Mouse (Mus musculus) intestine, embryonic 15.5 days (tissue): ENCODE measurements around the gene Theg. TPM values are rescaled to one million over a fixed set of nuclear protein-coding genes. Genes with fewer than 3 reads are reported as not detected.

Experiments
- ATAC-seq: fragments of 200-750 bp; cut with Nextera tagmentation; 2 replicates; pipeline ENCODE4 v1.8.0; 2017; ENCODE audit warnings: moderate TSS enrichment, moderate library complexity
- H3K27ac ChIP-seq: fragments of 300-500 bp; sonication (generic); 2 replicates; pipeline ENCODE4 v1.5.1; 2015; ENCODE audit warnings: mild to moderate bottlenecking, inconsistent platforms
- H3K27me3 ChIP-seq: fragments of 300-500 bp; sonication (generic); replicated peaks from 2 replicates; pipeline ENCODE4 v1.6.1; 2015; ENCODE audit warnings: inconsistent platforms
- H3K36me3 ChIP-seq: fragments of 300-500 bp; sonication (generic); 2 replicates; pipeline ENCODE4 v1.6.1; 2015; ENCODE audit warnings: inconsistent platforms
- H3K4me1 ChIP-seq: fragments of 300-500 bp; sonication (generic); replicated peaks from 2 replicates; pipeline ENCODE4 v1.6.1; 2015; ENCODE audit warnings: inconsistent platforms
- H3K4me2 ChIP-seq: fragments of 300-500 bp; sonication (generic); replicated peaks from 2 replicates; pipeline ENCODE4 v1.6.1; 2015; ENCODE audit warnings: mild to moderate bottlenecking, inconsistent platforms
- H3K4me3 ChIP-seq: fragments of 300-500 bp; sonication (generic); replicated peaks from 2 replicates; pipeline ENCODE4 v1.5.1; 2015; ENCODE audit warnings: inconsistent platforms
- H3K9ac ChIP-seq: fragments of 300-500 bp; sonication (generic); 2 replicates; pipeline ENCODE4 v1.6.1; 2015; ENCODE audit warnings: inconsistent platforms
- H3K9me3 ChIP-seq: fragments of 300-500 bp; sonication (generic); 2 replicates; pipeline ENCODE4 v1.6.1; 2016; ENCODE audit warnings: inconsistent platforms
- WGBS: fragments of 180-500 bp; shearing (Covaris S2); methylation state at CpG from one replicate; pipeline ENCODE4 v1.1.7; 2015; 5-methylcytosine and 5-hydroxymethylcytosine counted together
- polyA plus RNA-seq: library from polyadenylated mRNA; unstranded; fragments of >200 nt; fragmentation: Nextera tagmentation; extraction: Ambion mirVana; gene quantifications from 2 replicates; pipeline ENCODE4 v1.2.1, GENCODE M21; 2015

Gene Theg
- polyA plus RNA-seq, 1 experiment from 2014 or later: not detected

DNA sequence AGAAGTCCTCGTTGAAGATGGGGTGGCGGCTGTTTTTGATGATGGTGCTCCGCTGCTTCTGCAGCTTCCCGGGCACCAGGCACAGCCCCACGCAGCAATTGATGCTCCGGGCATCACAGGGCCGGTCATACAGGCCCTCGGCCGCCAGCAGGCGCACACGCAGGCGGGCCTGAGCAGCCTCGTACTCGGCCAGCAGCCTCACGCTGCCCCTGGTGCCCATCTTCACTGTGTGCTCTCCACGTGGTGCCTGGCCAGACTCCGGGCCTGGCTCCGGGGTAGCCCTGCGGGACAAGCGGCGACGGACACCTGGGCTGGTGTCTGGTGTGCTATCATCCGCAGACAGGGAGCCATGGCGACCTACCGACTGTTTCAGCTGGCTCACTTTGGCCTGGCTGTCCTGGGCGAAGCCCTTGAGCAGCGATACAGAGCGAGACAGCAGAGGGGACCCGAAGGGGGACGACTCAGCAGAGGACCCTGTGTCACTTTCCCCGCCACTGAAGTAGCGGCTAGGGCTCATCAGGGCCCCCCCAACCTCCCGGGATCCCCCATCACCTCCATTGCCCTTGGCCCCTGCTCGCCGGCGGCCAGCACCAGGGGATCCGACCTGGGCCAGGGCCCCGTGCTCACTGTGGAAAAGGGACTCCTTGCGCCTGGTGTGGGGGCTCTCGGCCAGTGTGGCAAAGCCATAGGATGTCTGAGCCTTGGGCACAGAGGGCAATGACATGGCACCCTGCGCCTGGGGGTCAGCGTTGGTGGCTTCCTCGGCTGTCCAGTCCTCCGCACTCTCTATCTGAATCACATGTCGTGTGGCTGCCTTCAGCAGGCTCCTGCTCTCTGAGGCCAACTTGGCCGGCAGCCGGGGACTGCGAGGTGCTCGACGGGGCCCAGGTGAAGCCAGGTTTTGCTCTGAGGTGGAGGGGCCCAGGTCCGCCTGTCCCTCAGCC lies 25.3 kb upstream of the Theg start:
- H3K27me3 ChIP-seq: peaks cover 23% of the 10 kb centered on the region
- peak overlapping the region; percentile 98 for H3K4me2 ChIP-seq
- H3K4me3 ChIP-seq: peak overlapping the region; percentile 9; the same call in 1 of the 2 replicates
- WGBS: 23% methylated on average over 51 of the region's 51 CpGs
- H3K9ac ChIP-seq: peak overlapping the region; percentile 23; the same call in 1 of the 2 replicates
- no peaks in the 10 kb centered on the region for H3K9me3 ChIP-seq
- peaks cover 29% of the 10 kb centered on the region for H3K4me1 ChIP-seq
- no peaks in the 10 kb centered on the region for H3K36me3 ChIP-seq
- no peak overlapping the region for H3K27ac ChIP-seq
- no peak for ATAC-seq

DNA sequence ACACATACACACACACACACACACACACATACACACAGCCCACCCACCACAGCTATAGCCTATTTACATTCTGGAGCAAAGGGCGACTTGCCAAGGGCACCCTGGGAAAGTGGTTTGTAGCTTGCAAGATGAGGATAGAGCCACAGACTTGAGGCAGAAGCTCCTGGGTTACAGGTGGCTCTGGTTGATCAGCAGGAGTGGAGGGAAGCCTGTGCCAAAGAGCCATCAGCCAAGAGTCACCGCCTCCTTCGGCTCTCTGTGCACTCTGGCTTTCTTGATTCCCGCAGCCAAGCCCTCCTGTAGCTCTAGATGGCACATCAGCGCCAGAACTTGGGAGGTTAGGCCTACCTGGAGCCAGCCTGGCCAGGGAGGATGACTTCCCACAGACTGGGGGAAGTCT lies 24.2 kb upstream of the Theg start:
- ATAC-seq: no peak
- Histone ChIP-seq H3K9me3 (no peaks in the 10 kb centered on the region), H3K36me3 (no peaks in the 10 kb centered on the region), H3K4me3 (no peak overlapping the region), H3K4me2 (no peak overlapping the region), H3K27me3 (peaks cover 23% of the 10 kb centered on the region), H3K27ac (no peak overlapping the region), H3K4me1 (peaks cover 29% of the 10 kb centered on the region), H3K9ac (no peak overlapping the region)
- WGBS: 33% methylated on average over 5 of the region's 5 CpGs

DNA sequence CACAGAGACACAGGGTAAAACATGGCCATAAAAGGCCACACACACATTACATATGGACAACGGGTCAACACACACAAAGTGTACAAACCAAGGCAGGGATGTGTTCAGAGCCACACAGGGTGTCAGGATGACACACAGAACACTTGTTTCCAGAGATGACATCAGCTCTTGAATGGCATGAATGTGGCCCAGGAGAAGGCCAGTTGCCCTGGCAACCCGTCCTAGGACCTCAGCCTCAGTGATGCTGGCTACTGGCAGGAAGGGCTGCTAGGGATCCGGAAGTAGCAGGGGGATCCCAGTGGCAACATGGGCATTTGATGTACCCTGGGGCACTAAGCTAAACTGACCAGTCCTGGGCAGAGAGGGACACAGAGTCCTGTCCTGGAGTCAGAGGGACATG lies 22.1 kb upstream of the Theg start:
- peaks cover 29% of the 10 kb centered on the region for H3K4me1 ChIP-seq
- no peak for ATAC-seq
- no peak overlapping the region for H3K27ac ChIP-seq
- H3K4me3 ChIP-seq: no peak overlapping the region
- H3K4me2 ChIP-seq: no peak overlapping the region
- WGBS: 72% methylated on average over 3 of the region's 3 CpGs
- H3K27me3 ChIP-seq: peaks cover 23% of the 10 kb centered on the region
- H3K9ac ChIP-seq: no peak overlapping the region
- no peaks in the 10 kb centered on the region for H3K9me3 ChIP-seq
- no peaks in the 10 kb centered on the region for H3K36me3 ChIP-seq

DNA sequence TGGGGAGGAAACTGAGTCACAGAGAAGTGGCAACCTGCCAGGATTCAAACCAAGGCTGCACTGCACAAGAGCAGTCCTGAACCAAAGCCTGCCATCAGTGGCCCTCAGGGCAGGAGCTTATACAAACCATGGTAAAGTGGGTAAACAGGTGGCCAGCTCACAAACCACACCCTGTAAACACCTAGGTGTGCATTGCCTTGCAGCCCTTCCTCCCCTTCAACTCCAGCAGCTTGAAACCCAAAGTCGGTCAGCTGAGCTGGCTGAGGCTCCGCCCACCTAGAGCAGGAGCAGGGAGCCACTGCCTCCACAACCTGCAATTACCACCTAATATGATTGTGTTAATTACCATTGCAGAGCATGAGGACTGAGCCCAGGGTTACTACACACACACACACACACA lies 20.8 kb upstream of the Theg start:
- H3K36me3 ChIP-seq: no peaks in the 10 kb centered on the region
- no peak overlapping the region for H3K9ac ChIP-seq
- no peaks in the 10 kb centered on the region for H3K9me3 ChIP-seq
- peak; percentile 32 for ATAC-seq
- no peak overlapping the region for H3K4me3 ChIP-seq
- no peak overlapping the region for H3K4me2 ChIP-seq
- 33% methylated on average over 2 of the region's 2 CpGs for WGBS
- H3K27ac ChIP-seq: no peak overlapping the region
- peaks cover 15% of the 10 kb centered on the region for H3K4me1 ChIP-seq
- peaks cover 15% of the 10 kb centered on the region for H3K27me3 ChIP-seq

DNA sequence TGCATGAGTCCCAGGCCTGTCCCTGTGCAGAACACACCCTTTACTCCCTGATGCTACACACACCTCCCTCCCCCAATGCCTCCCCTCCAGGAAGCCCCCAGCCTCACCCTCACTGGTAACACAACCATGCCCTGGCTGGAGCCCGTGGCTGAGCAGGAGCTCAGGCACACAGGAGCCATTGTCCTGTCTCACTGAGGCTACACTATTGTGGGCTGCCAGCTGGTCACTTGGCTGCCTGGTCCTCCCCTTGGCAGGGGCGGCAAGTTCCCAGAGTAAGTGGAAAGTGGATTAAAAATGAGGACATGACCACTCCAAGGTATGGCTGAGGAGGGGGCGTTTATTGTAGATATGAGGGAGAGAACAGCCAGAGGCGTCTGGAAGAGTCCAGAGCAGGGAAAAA lies 19.4 kb upstream of the Theg start:
- no peak overlapping the region for H3K4me2 ChIP-seq
- H3K27me3 ChIP-seq: 0 out of 2 replicates have a peak, but pooled peaks cover 3% of the 10 kb centered on the region
- 0 out of 2 replicates have a peak, but pooled peaks cover 3% of the 10 kb centered on the region for H3K4me1 ChIP-seq
- no peaks in the 10 kb centered on the region for H3K36me3 ChIP-seq
- no peak overlapping the region for H3K9ac ChIP-seq
- no peak overlapping the region for H3K4me3 ChIP-seq
- ATAC-seq: no peak
- H3K9me3 ChIP-seq: no peaks in the 10 kb centered on the region
- no peak overlapping the region for H3K27ac ChIP-seq
- WGBS: 80% methylated on average over 4 of the region's 4 CpGs

GRCm38 (mm10) chr10:79597936-79598230 lies 10.8 kb upstream of the Theg start:
- H3K4me1 ChIP-seq: no peaks in the 10 kb centered on the region
- WGBS: 72% methylated on average over 4 of the region's 4 CpGs
- no peaks in the 10 kb centered on the region for H3K36me3 ChIP-seq
- H3K9ac ChIP-seq: no peak overlapping the region
- no peaks in the 10 kb centered on the region for H3K9me3 ChIP-seq
- no peak overlapping the region for H3K4me3 ChIP-seq
- no peak overlapping the region for H3K4me2 ChIP-seq
- no peak for ATAC-seq
- peaks cover 5% of the 10 kb centered on the region; the same call in 1 of the 2 replicates for H3K27me3 ChIP-seq
- H3K27ac ChIP-seq: no peak overlapping the region

GRCm38 (mm10) chr10:79597051-79597935 lies 10.2 kb upstream of the Theg start:
- 42% methylated on average over 13 of the region's 13 CpGs for WGBS
- Histone ChIP-seq H3K36me3 (no peaks in the 10 kb centered on the region), H3K9ac (no peak overlapping the region), H3K9me3 (no peaks in the 10 kb centered on the region), H3K27me3 (peaks cover 5% of the 10 kb centered on the region; the same call in 1 of the 2 replicates), H3K4me2 (no peak overlapping the region), H3K4me1 (no peaks in the 10 kb centered on the region), H3K4me3 (no peak overlapping the region), H3K27ac (no peak overlapping the region)
- ATAC-seq: no peak

DNA sequence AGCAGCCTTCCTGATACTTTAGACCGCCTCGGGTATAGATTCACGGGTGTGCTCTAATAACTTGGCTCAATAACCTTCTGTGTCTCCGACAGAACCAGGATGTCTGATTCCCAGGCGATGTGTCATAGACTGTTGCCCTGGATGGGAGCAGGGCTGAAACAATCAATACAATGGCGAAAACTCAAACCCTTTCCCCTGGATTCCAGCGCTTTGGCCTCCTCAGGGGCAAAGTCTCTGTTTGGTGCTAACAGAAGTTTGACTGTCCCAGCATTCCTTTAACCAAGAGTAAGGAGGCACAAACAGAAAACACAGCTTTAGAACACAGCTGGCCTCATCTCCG lies 8.4 kb upstream of the Theg start:
- ATAC-seq: no peak
- peaks cover 5% of the 10 kb centered on the region; the same call in 1 of the 2 replicates for H3K27me3 ChIP-seq
- H3K4me1 ChIP-seq: no peaks in the 10 kb centered on the region
- 53% methylated on average over 8 of the region's 8 CpGs for WGBS
- no peaks in the 10 kb centered on the region for H3K9me3 ChIP-seq
- no peak overlapping the region for H3K4me3 ChIP-seq
- no peaks in the 10 kb centered on the region for H3K36me3 ChIP-seq
- no peak overlapping the region for H3K27ac ChIP-seq
- H3K4me2 ChIP-seq: no peak overlapping the region
- no peak overlapping the region for H3K9ac ChIP-seq

- peak; percentile 92; the same call in 1 of the 2 replicates for ATAC-seq
- 18% methylated on average over 17 of the region's 17 CpGs for WGBS
- no peak overlapping the region for H3K27ac ChIP-seq
These were observed 7.9 kb upstream of the Theg start for GRCm38 (mm10) chr10:79594872-79595589.

GRCm38 (mm10) chr10:79594111-79594510 lies 7.0 kb upstream of the Theg start:
- H3K9me3 ChIP-seq: no peaks in the 10 kb centered on the region
- no peak overlapping the region for H3K9ac ChIP-seq
- no peaks in the 10 kb centered on the region for H3K36me3 ChIP-seq
- 49% methylated on average over 6 of the region's 6 CpGs for WGBS
- no peak overlapping the region for H3K4me2 ChIP-seq
- no peak overlapping the region for H3K27ac ChIP-seq
- peaks cover 5% of the 10 kb centered on the region; the same call in 1 of the 2 replicates for H3K27me3 ChIP-seq
- ATAC-seq: no peak
- no peak overlapping the region for H3K4me3 ChIP-seq
- no peaks in the 10 kb centered on the region for H3K4me1 ChIP-seq

More at GRCm38 (mm10) chr10:79594872-79595589, 7.9 kb upstream of the Theg start:
- no peaks in the 10 kb centered on the region for H3K9me3 ChIP-seq
- no peak overlapping the region for H3K4me2 ChIP-seq
- no peaks in the 10 kb centered on the region for H3K36me3 ChIP-seq
- no peak overlapping the region for H3K9ac ChIP-seq
- H3K4me1 ChIP-seq: no peaks in the 10 kb centered on the region
- peaks cover 5% of the 10 kb centered on the region; the same call in 1 of the 2 replicates for H3K27me3 ChIP-seq
- no peak overlapping the region for H3K4me3 ChIP-seq

- Histone ChIP-seq H3K27ac (no peak overlapping the region), H3K9ac (no peak overlapping the region), H3K4me1 (no peaks in the 10 kb centered on the region), H3K4me3 (no peak overlapping the region), H3K4me2 (no peak overlapping the region), H3K9me3 (no peaks in the 10 kb centered on the region), H3K36me3 (no peaks in the 10 kb centered on the region), H3K27me3 (peaks cover 5% of the 10 kb centered on the region; the same call in 1 of the 2 replicates)
- WGBS: 93% methylated on average over 1 of the region's 1 CpGs
- ATAC-seq: no peak
These were observed 3.6 kb upstream of the Theg start for GRCm38 (mm10) chr10:79590702-79591101.

- ATAC-seq: peak; percentile 76
- no peak overlapping the region for H3K4me3 ChIP-seq
- no peaks in the 10 kb centered on the region for H3K9me3 ChIP-seq
- no peak overlapping the region for H3K4me2 ChIP-seq
- H3K4me1 ChIP-seq: no peaks in the 10 kb centered on the region
- no peaks in the 10 kb centered on the region for H3K36me3 ChIP-seq
- H3K27ac ChIP-seq: no peak overlapping the region
- no peaks in the 10 kb centered on the region for H3K27me3 ChIP-seq
- WGBS: 63% methylated on average over 4 of the region's 4 CpGs
- no peak overlapping the region for H3K9ac ChIP-seq
These were observed 608 bp upstream of the Theg start for GRCm38 (mm10) chr10:79587752-79588126.
